Mouse (Mus musculus) MEL (cell line): Measurements from ENCODE around the gene Poldip2. TPM values are rescaled to one million over a fixed set of nuclear protein-coding genes. Genes with fewer than 3 reads are reported as not detected.

Experiments used
- DNase-seq: peaks from one replicate; pipeline ENCODE4 v3.0.0; 2011; ENCODE audit warnings: low read depth, low spot score
- H3K27ac ChIP-seq: 2 replicates; pipeline ENCODE4 v1.5.1; 2012; ENCODE audit warnings: low read depth, mild to moderate bottlenecking, control low read depth, low read length, moderate library complexity; ENCODE audit not compliant: control insufficient read depth
- H3K27me3 ChIP-seq, 2 experiments: fragments of 150-350 bp in 1 of 2; sonication (generic) in 1 of 2; 2 replicates each; pipeline ENCODE4 v1.6.1; 2012; ENCODE audit warnings: low read length in 2 of 2, mild to moderate bottlenecking in 2 of 2, improper control_type of control experiment in 1 of 2, moderate library complexity in 1 of 2; ENCODE audit not compliant: insufficient read depth in 2 of 2, control insufficient read depth in 1 of 2
- H3K36me3 ChIP-seq, 2 experiments: 2 replicates each; pipeline ENCODE4 v1.6.1; 2012 to 2014; ENCODE audit warnings: low read length in 2 of 2, improper control_type of control experiment in 1 of 2, inconsistent platforms in 1 of 2, mild to moderate bottlenecking in 1 of 2; ENCODE audit not compliant: insufficient read depth in 2 of 2, control insufficient read depth in 1 of 2
- H3K4me1 ChIP-seq, 2 experiments: fragments of 150-350 bp in 1 of 2; sonication (generic) in 1 of 2; 2 replicates each; pipeline ENCODE4 v1.6.1; 2012; ENCODE audit warnings: low read length in 2 of 2, improper control_type of control experiment in 1 of 2, mild to moderate bottlenecking in 1 of 2; ENCODE audit not compliant: insufficient read depth in 2 of 2, control insufficient read depth in 1 of 2
- H3K4me3 ChIP-seq, 2 experiments: fragments of 150-350 bp in 1 of 2; sonication (generic) in 1 of 2; 2 replicates each; pipeline ENCODE4 v1.5.1; 2012; ENCODE audit warnings: low read depth in 2 of 2, low read length in 2 of 2, mild to moderate bottlenecking in 2 of 2, moderate library complexity in 2 of 2, control low read depth in 1 of 2, improper control_type of control experiment in 1 of 2; ENCODE audit not compliant: control insufficient read depth in 1 of 2, insufficient read depth in 1 of 2
- H3K79me2 ChIP-seq: 2 replicates; pipeline ENCODE4 v1.6.1; 2012; ENCODE audit warnings: mild to moderate bottlenecking, low read length, moderate library complexity; ENCODE audit not compliant: control insufficient read depth, poor library complexity, insufficient read depth
- H3K9ac ChIP-seq: 2 replicates; pipeline ENCODE4 v1.6.1; 2012; ENCODE audit warnings: low read depth, mild to moderate bottlenecking, control low read depth, low read length, moderate library complexity; ENCODE audit not compliant: control insufficient read depth, poor library complexity, severe bottlenecking
- H3K9me3 ChIP-seq: fragments of 150-350 bp; sonication (generic); replicated peaks from 2 replicates; pipeline ENCODE4 v1.6.1; 2012; ENCODE audit warnings: mild to moderate bottlenecking, low read length, improper control_type of control experiment, moderate library complexity; ENCODE audit not compliant: insufficient read depth
- BHLHE40 ChIP-seq: IDR thresholded peaks from 2 replicates; pipeline ENCODE4 v1.6.1; 2012; ENCODE audit warnings: low read depth, mild to moderate bottlenecking, inconsistent platforms, low read length, improper control_type of control experiment, borderline replicate concordance
- CHD2 ChIP-seq: IDR thresholded peaks from 2 replicates; pipeline ENCODE4 v1.6.1; 2011; ENCODE audit warnings: low read length, improper control_type of control experiment
- CTCF ChIP-seq, 3 experiments: IDR thresholded peaks in 2 of 3; conservative IDR thresholded peaks in 1 of 3; 2 replicates each; pipeline ENCODE4 v1.5.1; 2011 to 2012; ENCODE audit warnings: low read length in 3 of 3, low read depth in 2 of 3, mild to moderate bottlenecking in 2 of 3, improper control_type of control experiment in 1 of 3, inconsistent platforms in 1 of 3, mixed read lengths in 1 of 3, moderate library complexity in 1 of 3; ENCODE audit not compliant: control insufficient read depth in 1 of 3, insufficient read depth in 1 of 3, poor library complexity in 1 of 3, severe bottlenecking in 1 of 3
- E2F4 ChIP-seq: IDR thresholded peaks from 2 replicates; pipeline ENCODE4 v1.6.1; 2011; ENCODE audit warnings: low read depth, low read length, improper control_type of control experiment, borderline replicate concordance
- ELF1 ChIP-seq: IDR thresholded peaks from 2 replicates; pipeline ENCODE4 v1.6.1; 2014; ENCODE audit warnings: low read depth, mild to moderate bottlenecking, inconsistent platforms, low read length, improper control_type of control experiment, moderate library complexity
- ETS1 ChIP-seq: IDR thresholded peaks from 2 replicates; pipeline ENCODE4 v1.6.1; 2012; ENCODE audit warnings: low read depth, mild to moderate bottlenecking, inconsistent platforms, low read length, improper control_type of control experiment, moderate library complexity
- GATA1 ChIP-seq: IDR thresholded peaks from 2 replicates; pipeline ENCODE4 v1.6.1; 2011; ENCODE audit warnings: low read depth, low read length, improper control_type of control experiment
- HCFC1 ChIP-seq: IDR thresholded peaks from 2 replicates; pipeline ENCODE4 v1.6.1; 2012; ENCODE audit warnings: low read depth, mild to moderate bottlenecking, inconsistent platforms, low read length, improper control_type of control experiment, moderate library complexity
- JUND ChIP-seq: IDR thresholded peaks from 2 replicates; pipeline ENCODE4 v1.6.1; 2011; ENCODE audit warnings: low read depth, mild to moderate bottlenecking, improper control_type of control experiment, low read length
- KAT2A ChIP-seq: conservative IDR thresholded peaks from 2 replicates; pipeline ENCODE4 v1.6.1; 2012; ENCODE audit warnings: low read depth, low read length, improper control_type of control experiment, inconsistent platforms
- MAFK ChIP-seq: IDR thresholded peaks from 2 replicates; pipeline ENCODE4 v1.6.1; 2011; ENCODE audit warnings: low read depth, mild to moderate bottlenecking, low read length, improper control_type of control experiment, borderline replicate concordance
- MAX ChIP-seq: IDR thresholded peaks from 2 replicates; pipeline ENCODE4 v1.6.1; 2011; ENCODE audit warnings: low read length, improper control_type of control experiment
- MAZ ChIP-seq: IDR thresholded peaks from 2 replicates; pipeline ENCODE4 v1.6.1; 2012; ENCODE audit warnings: low read depth, mild to moderate bottlenecking, inconsistent platforms, low read length, improper control_type of control experiment
- MEF2A ChIP-seq: IDR thresholded peaks from 2 replicates; pipeline ENCODE4 v1.6.1; 2014; ENCODE audit warnings: low read depth, mild to moderate bottlenecking, inconsistent platforms, low read length, improper control_type of control experiment; ENCODE audit not compliant: poor library complexity, insufficient replicate concordance, severe bottlenecking; ENCODE audit errors: extremely low read depth
- MXI1 ChIP-seq: IDR thresholded peaks from 2 replicates; pipeline ENCODE4 v1.6.1; 2011; ENCODE audit warnings: mild to moderate bottlenecking, low read depth, low read length, improper control_type of control experiment
- MYB ChIP-seq: IDR thresholded peaks from 2 replicates; pipeline ENCODE4 v1.6.1; 2011; ENCODE audit warnings: mild to moderate bottlenecking, low read depth, low read length, improper control_type of control experiment
- MYC ChIP-seq: IDR thresholded peaks from 2 replicates; pipeline ENCODE4 v1.6.1; 2011; ENCODE audit warnings: low read depth, mild to moderate bottlenecking, low read length, improper control_type of control experiment, moderate library complexity
- POLR2A ChIP-seq, 2 experiments: IDR thresholded peaks; 2 replicates each; pipeline ENCODE4 v1.6.1; 2011 to 2012; ENCODE audit warnings: low read length in 2 of 2, mild to moderate bottlenecking in 2 of 2, control low read depth in 1 of 2, improper control_type of control experiment in 1 of 2, low read depth in 1 of 2, moderate library complexity in 1 of 2; ENCODE audit not compliant: control insufficient read depth in 1 of 2, insufficient read depth in 1 of 2, poor library complexity in 1 of 2
- POLR2AphosphoS2 ChIP-seq: IDR thresholded peaks from 2 replicates; pipeline ENCODE4 v1.6.1; 2011; ENCODE audit warnings: low read length, improper control_type of control experiment
- POLR2AphosphoS5 ChIP-seq: IDR thresholded peaks from 2 replicates; pipeline ENCODE4 v1.6.1; 2012; ENCODE audit warnings: low read depth, borderline replicate concordance, mild to moderate bottlenecking, inconsistent platforms, low read length, moderate library complexity, mixed read lengths
- RAD21 ChIP-seq: IDR thresholded peaks from 2 replicates; pipeline ENCODE4 v1.6.1; 2011; ENCODE audit warnings: mild to moderate bottlenecking, low read depth, low read length, improper control_type of control experiment
- RCOR1 ChIP-seq: IDR thresholded peaks from 2 replicates; pipeline ENCODE4 v1.6.1; 2012; ENCODE audit warnings: low read depth, mild to moderate bottlenecking, inconsistent platforms, low read length, improper control_type of control experiment
- SIN3A ChIP-seq: IDR thresholded peaks from 2 replicates; pipeline ENCODE4 v1.6.1; 2012; ENCODE audit warnings: low read length, improper control_type of control experiment, inconsistent platforms
- SMC3 ChIP-seq: IDR thresholded peaks from 2 replicates; pipeline ENCODE4 v1.6.1; 2011; ENCODE audit warnings: low read depth, low read length, improper control_type of control experiment
- TAL1 ChIP-seq: IDR thresholded peaks from 2 replicates; pipeline ENCODE4 v1.6.1; 2012; ENCODE audit warnings: mild to moderate bottlenecking, inconsistent platforms, low read length, moderate library complexity, mixed read lengths
- TBP ChIP-seq: IDR thresholded peaks from 2 replicates; pipeline ENCODE4 v1.8.0; 2011; ENCODE audit warnings: low read depth, low read length, improper control_type of control experiment
- TCF12 ChIP-seq: IDR thresholded peaks from 2 replicates; pipeline ENCODE4 v1.6.1; 2014; ENCODE audit warnings: low read depth, mild to moderate bottlenecking, inconsistent platforms, low read length, improper control_type of control experiment, moderate library complexity
- UBTF ChIP-seq: IDR thresholded peaks from 2 replicates; pipeline ENCODE4 v1.6.1; 2012; ENCODE audit warnings: low read depth, mild to moderate bottlenecking, inconsistent platforms, low read length, improper control_type of control experiment, moderate library complexity, borderline replicate concordance; ENCODE audit not compliant: insufficient read depth
- USF1 ChIP-seq: IDR thresholded peaks from 2 replicates; pipeline ENCODE4 v1.6.1; 2014; ENCODE audit warnings: low read depth, mild to moderate bottlenecking, inconsistent platforms, low read length, improper control_type of control experiment, moderate library complexity
- USF2 ChIP-seq, 2 experiments: IDR thresholded peaks; 2 replicates each; pipeline ENCODE4 v1.6.1; 2011 to 2012; ENCODE audit warnings: improper control_type of control experiment in 2 of 2, low read length in 2 of 2, borderline replicate concordance in 1 of 2, inconsistent platforms in 1 of 2, low read depth in 1 of 2, mild to moderate bottlenecking in 1 of 2; ENCODE audit not compliant: insufficient read depth in 1 of 2
- ZC3H11A ChIP-seq: IDR thresholded peaks from 2 replicates; pipeline ENCODE4 v1.6.1; 2012; ENCODE audit warnings: low read depth, mild to moderate bottlenecking, inconsistent platforms, low read length, improper control_type of control experiment
- ZMIZ1 ChIP-seq: IDR thresholded peaks from 2 replicates; pipeline ENCODE4 v1.6.1; 2012; ENCODE audit warnings: low read depth, mild to moderate bottlenecking, inconsistent platforms, low read length, improper control_type of control experiment, moderate library complexity
- polyA plus RNA-seq, 2 experiments: library from polyadenylated mRNA; stranded (reverse) in 1 of 2; unstranded in 1 of 2; fragments of >175 nt in 1 of 2; fragments of >200 nt in 1 of 2; gene quantifications; 2 replicates each; pipeline versions ENCODE4 v1.2.1 to v1.2.4; 2012; ENCODE audit warnings: low replicate concordance in 2 of 2, low read depth in 1 of 2; ENCODE audit not compliant: insufficient read length in 2 of 2, insufficient read depth in 1 of 2, missing spikeins in 1 of 2
- total RNA-seq: library from RNA; depleted of rRNA; stranded (reverse); fragments of 300-350 nt; gene quantifications from 2 replicates; pipeline ENCODE4 v1.2.3, GENCODE M21; 2012

Gene Poldip2
- total and polyA plus RNA-seq, 3 experiments = 166 to 260 (median 182) TPM

GRCm38 (mm10) chr11:78483639-78484038, 28.4 kb upstream of the Poldip2 start:
- peak; percentile 61 for DNase-seq
- H3K4me3 ChIP-seq = peak overlapping the region; percentile 13 to 59; a peak in 3 of 4 replicates
- H3K79me2 ChIP-seq = no peaks in the 10 kb centered on the region
- peak overlapping the region; percentile 52 for H3K9ac ChIP-seq
- H3K27me3 ChIP-seq = peaks cover 8 to 15% of the 10 kb centered on the region in 2 experiments
- H3K36me3 ChIP-seq = no peaks in the 10 kb centered on the region
- TF ChIP-seq TBP (peak; percentile 49; the same call in 1 of the 2 replicates), SMC3 (no peak), CHD2 (no peak), POLR2AphosphoS5 (no peak), HCFC1 (peak; percentile 68), POLR2A (IDR thresholded peaks at IDR 0.05; ENCODE audit: control insufficient read depth in 1 of 2, insufficient read depth in 1 of 2, low read depth in 1 of 2, low read length in 2 of 2, poor library complexity in 1 of 2) (peak in 1 of 2 experiments; percentile 47; a peak in 1 of 4 replicates)
- no peak overlapping the region for H3K27ac ChIP-seq
- 0 out of 4 replicates have a peak, but pooled peaks cover 0 to 3% of the 10 kb centered on the region in 2 experiments for H3K4me1 ChIP-seq
- no peaks in the 10 kb centered on the region for H3K9me3 ChIP-seq

DNA sequence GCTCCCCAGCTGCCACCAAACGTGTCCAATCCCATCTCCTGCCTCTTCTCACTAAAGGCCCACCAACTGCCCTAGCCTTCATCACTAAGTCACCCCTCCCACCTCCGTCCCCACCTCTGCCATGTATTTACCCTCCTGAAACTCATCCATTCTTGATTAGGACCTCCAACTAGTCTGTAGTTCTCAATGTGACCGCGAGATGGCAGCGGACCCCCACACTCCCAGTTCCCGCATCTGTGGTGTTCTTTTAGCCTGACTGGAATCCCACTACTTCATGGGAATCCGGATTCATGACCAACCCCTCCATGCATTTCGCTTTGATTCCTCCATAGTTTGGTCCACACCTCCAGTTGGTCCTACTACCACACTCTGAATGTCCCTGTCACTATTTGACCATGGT, 23.8 kb upstream of the Poldip2 start:
- peak; percentile 78 for DNase-seq
- Histone ChIP-seq H3K36me3 (no peaks in the 10 kb centered on the region), H3K9ac (no peak overlapping the region), H3K27ac (no peak overlapping the region), H3K4me3 (no peak overlapping the region), H3K4me1 (0 out of 4 replicates have a peak, but pooled peaks cover 0 to 3% of the 10 kb centered on the region in 2 experiments), H3K27me3 (peaks cover 8 to 14% of the 10 kb centered on the region in 2 experiments), H3K79me2 (no peaks in the 10 kb centered on the region), H3K9me3 (no peaks in the 10 kb centered on the region)
- TF ChIP-seq RCOR1 (no peak), MAZ (no peak), SMC3 (peak; percentile 90), MAX (no peak), RAD21 (peak; percentile 95), USF1 (no peak), TCF12 (no peak), ELF1 (no peak), MAFK (no peak), MEF2A (no peak), TBP (no peak), MYC (no peak), BHLHE40 (no peak), HCFC1 (no peak), TAL1 (no peak), ZMIZ1 (no peak), JUND (no peak), MYB (no peak), MXI1 (no peak), SIN3A (0 out of 2 replicates have a peak, but pooled peaks have one; percentile 28), GATA1 (no peak), USF2 (IDR thresholded peaks at IDR 0.05; ENCODE audit: borderline replicate concordance in 1 of 2, insufficient read depth in 1 of 2, low read depth in 1 of 2, low read length in 2 of 2) (no peak), ETS1 (no peak), CHD2 (no peak), POLR2AphosphoS2 (no peak), CTCF (IDR thresholded peaks at IDR 0.05 in 2 of 3, conservative IDR thresholded peaks at IDR 0.05 in 1 of 3; ENCODE audit: control insufficient read depth in 1 of 3, insufficient read depth in 1 of 3, low read depth in 2 of 3, low read length in 3 of 3, poor library complexity in 1 of 3, severe bottlenecking in 1 of 3) (peak; percentile 88 to 98 (median 93)), UBTF (no peak), KAT2A (no peak), E2F4 (no peak), ZC3H11A (peak; percentile 74)
